Mouse (Mus musculus): ENCODE measurements at regions not wholly inside any gene's neighbourhood (a gene's known extent, or its start where the extent isn't known, plus 50 kb on each side); places are given as distances from the start of the nearest gene placed in this dataset.

- Histone ChIP-seq H3K27ac (ENCODE audit: low read depth, low read length) (no peak overlapping the region), H3K4me1 (replicated peaks; ENCODE audit: control insufficient read depth, insufficient read depth, low read length) (no peaks in the 10 kb centered on the region), H3K27me3 (replicated peaks; ENCODE audit: control insufficient read depth, insufficient read depth, low read length) (no peaks in the 10 kb centered on the region), H3K36me3 (ENCODE audit: control insufficient read depth, insufficient read depth) (no peaks in the 10 kb centered on the region), H3K4me3 (ENCODE audit: low read depth, low read length) (no peak overlapping the region), H3K9me3 (ENCODE audit: control insufficient read depth) (no peaks in the 10 kb centered on the region), H3K4me2 (replicated peaks; ENCODE audit: low read depth) (no peak overlapping the region), H3K9ac (ENCODE audit: low read depth, low read length) (no peak overlapping the region)
- 78% methylated on average over 3 of the region's 3 CpGs for WGBS
- TF ChIP-seq CTCF (IDR thresholded peaks at IDR 0.05; ENCODE audit: low read depth), result no peak
- no peak for ATAC-seq
Measured at GRCm38 (mm10) chr8:30962207-30962606, 2466.3 kb upstream of the 5930422O12Rik start.

GRCm38 (mm10) chr8:30982814-30983213 is 2445.7 kb upstream of the 5930422O12Rik start:
- TF ChIP-seq CTCF (IDR thresholded peaks at IDR 0.05; ENCODE audit: low read depth), result no peak
- no peaks in the 10 kb centered on the region for H3K4me1 ChIP-seq (replicated peaks; ENCODE audit: control insufficient read depth, insufficient read depth, low read length)
- no peaks in the 10 kb centered on the region for H3K27me3 ChIP-seq (replicated peaks; ENCODE audit: control insufficient read depth, insufficient read depth, low read length)
- WGBS, result 62% methylated on average over 2 of the region's 2 CpGs
- no peak for ATAC-seq
- no peak overlapping the region for H3K27ac ChIP-seq (ENCODE audit: low read depth, low read length)
- no peak overlapping the region for H3K4me2 ChIP-seq (replicated peaks; ENCODE audit: low read depth)
- H3K9ac ChIP-seq (ENCODE audit: low read depth, low read length), result no peak overlapping the region
- no peaks in the 10 kb centered on the region for H3K9me3 ChIP-seq (ENCODE audit: control insufficient read depth)
- H3K36me3 ChIP-seq (ENCODE audit: control insufficient read depth, insufficient read depth), result no peaks in the 10 kb centered on the region
- H3K4me3 ChIP-seq (ENCODE audit: low read depth, low read length), result no peak overlapping the region

GRCm38 (mm10) chr8:30988051-30988450 is 2440.5 kb upstream of the 5930422O12Rik start:
- Histone ChIP-seq H3K4me3 (ENCODE audit: low read depth, low read length) (no peak overlapping the region), H3K4me1 (replicated peaks; ENCODE audit: control insufficient read depth, insufficient read depth, low read length) (no peaks in the 10 kb centered on the region), H3K4me2 (replicated peaks; ENCODE audit: low read depth) (no peak overlapping the region), H3K27ac (ENCODE audit: low read depth, low read length) (no peak overlapping the region), H3K9ac (ENCODE audit: low read depth, low read length) (no peak overlapping the region), H3K9me3 (ENCODE audit: control insufficient read depth) (no peaks in the 10 kb centered on the region), H3K27me3 (replicated peaks; ENCODE audit: control insufficient read depth, insufficient read depth, low read length) (no peaks in the 10 kb centered on the region), H3K36me3 (ENCODE audit: control insufficient read depth, insufficient read depth) (no peaks in the 10 kb centered on the region)
- WGBS, result 79% methylated on average over 5 of the region's 5 CpGs
- no peak for ATAC-seq
- no peak for TF ChIP-seq CTCF (IDR thresholded peaks at IDR 0.05; ENCODE audit: low read depth)

- Histone ChIP-seq H3K4me1 (replicated peaks; ENCODE audit: control insufficient read depth, insufficient read depth, low read length) (no peaks in the 10 kb centered on the region), H3K4me2 (replicated peaks; ENCODE audit: low read depth) (no peak overlapping the region), H3K27ac (ENCODE audit: low read depth, low read length) (no peak overlapping the region), H3K4me3 (ENCODE audit: low read depth, low read length) (no peak overlapping the region), H3K9me3 (ENCODE audit: control insufficient read depth) (no peaks in the 10 kb centered on the region), H3K27me3 (replicated peaks; ENCODE audit: control insufficient read depth, insufficient read depth, low read length) (no peaks in the 10 kb centered on the region), H3K9ac (ENCODE audit: low read depth, low read length) (no peak overlapping the region), H3K36me3 (ENCODE audit: control insufficient read depth, insufficient read depth) (no peaks in the 10 kb centered on the region)
- TF ChIP-seq CTCF (IDR thresholded peaks at IDR 0.05; ENCODE audit: low read depth), result no peak
- 61% methylated on average over 9 of the region's 9 CpGs for WGBS
- ATAC-seq, result no peak
Measured at GRCm38 (mm10) chr8:30998657-30999056, 2429.9 kb upstream of the 5930422O12Rik start.

GRCm38 (mm10) chr8:31000120-31000519 is 2428.4 kb upstream of the 5930422O12Rik start:
- no peak for ATAC-seq
- Histone ChIP-seq H3K9me3 (ENCODE audit: control insufficient read depth) (no peaks in the 10 kb centered on the region), H3K27me3 (replicated peaks; ENCODE audit: control insufficient read depth, insufficient read depth, low read length) (no peaks in the 10 kb centered on the region), H3K27ac (ENCODE audit: low read depth, low read length) (no peak overlapping the region), H3K4me2 (replicated peaks; ENCODE audit: low read depth) (no peak overlapping the region), H3K9ac (ENCODE audit: low read depth, low read length) (no peak overlapping the region), H3K4me3 (ENCODE audit: low read depth, low read length) (no peak overlapping the region), H3K36me3 (ENCODE audit: control insufficient read depth, insufficient read depth) (no peaks in the 10 kb centered on the region), H3K4me1 (replicated peaks; ENCODE audit: control insufficient read depth, insufficient read depth, low read length) (no peaks in the 10 kb centered on the region)
- WGBS, result 76% methylated on average over 6 of the region's 6 CpGs
- no peak for TF ChIP-seq CTCF (IDR thresholded peaks at IDR 0.05; ENCODE audit: low read depth)

GRCm38 (mm10) chr8:31001980-31002730 is 2426.4 kb upstream of the 5930422O12Rik start:
- TF ChIP-seq CTCF (IDR thresholded peaks at IDR 0.05; ENCODE audit: low read depth), result no peak
- 53% methylated on average over 5 of the region's 5 CpGs for WGBS
- no peak overlapping the region for H3K4me3 ChIP-seq (ENCODE audit: low read depth, low read length)
- no peak overlapping the region for H3K27ac ChIP-seq (ENCODE audit: low read depth, low read length)
- H3K4me1 ChIP-seq (replicated peaks; ENCODE audit: control insufficient read depth, insufficient read depth, low read length), result no peaks in the 10 kb centered on the region
- no peaks in the 10 kb centered on the region for H3K9me3 ChIP-seq (ENCODE audit: control insufficient read depth)
- ATAC-seq, result no peak
- H3K36me3 ChIP-seq (ENCODE audit: control insufficient read depth, insufficient read depth), result no peaks in the 10 kb centered on the region
- no peaks in the 10 kb centered on the region for H3K27me3 ChIP-seq (replicated peaks; ENCODE audit: control insufficient read depth, insufficient read depth, low read length)
- no peak overlapping the region for H3K4me2 ChIP-seq (replicated peaks; ENCODE audit: low read depth)
- H3K9ac ChIP-seq (ENCODE audit: low read depth, low read length), result no peak overlapping the region

Data from intestine, postnatal 0 days (tissue).